Mouse (Mus musculus) limb, embryonic 10.5 days (tissue): Measurements from ENCODE around the gene Gm5148. TPM values are rescaled to one million over a fixed set of nuclear protein-coding genes. Genes with fewer than 3 reads are reported as not detected.

Source experiments
- DNase-seq: peaks from one replicate; pipeline ENCODE4 v3.0.0-alpha.2; 2017; ENCODE audit warnings: low spot score
- H3K27ac ChIP-seq: fragments of 300-500 bp; sonication (generic); 2 replicates; pipeline ENCODE4 v1.5.1; 2016; ENCODE audit warnings: mild to moderate bottlenecking
- H3K27me3 ChIP-seq: fragments of 300-500 bp; sonication (generic); 2 replicates; pipeline ENCODE4 v1.6.1; 2016; ENCODE audit warnings: low read depth, mild to moderate bottlenecking; ENCODE audit not compliant: poor library complexity, severe bottlenecking
- H3K36me3 ChIP-seq: fragments of 300-500 bp; sonication (generic); 2 replicates; pipeline ENCODE4 v1.6.1; 2016; ENCODE audit warnings: mild to moderate bottlenecking, moderate library complexity
- H3K4me1 ChIP-seq: fragments of 300-500 bp; sonication (generic); 2 replicates; pipeline ENCODE4 v1.6.1; 2016
- H3K4me3 ChIP-seq: fragments of 300-500 bp; sonication (generic); 2 replicates; pipeline ENCODE4 v1.5.1; 2016; ENCODE audit warnings: mild to moderate bottlenecking, moderate library complexity
- H3K9me3 ChIP-seq: fragments of 300-500 bp; sonication (generic); replicated peaks from 2 replicates; pipeline ENCODE4 v1.6.1; 2016; ENCODE audit warnings: mild to moderate bottlenecking
- WGBS: fragments of 180-500 bp; shearing (Covaris S2); methylation state at CpG from one replicate; pipeline ENCODE4 v1.1.7; 2016; 5-methylcytosine and 5-hydroxymethylcytosine counted together
- polyA plus RNA-seq: library from polyadenylated mRNA; unstranded; fragments of >200 nt; fragmentation: Nextera tagmentation; extraction: Ambion mirVana; gene quantifications from 2 replicates; pipeline ENCODE4 v1.2.1, GENCODE M21; 2016

The Gm5148 gene
- polyA plus RNA-seq, 1 experiment from 2014 or later: 5.7 TPM

GRCm38 (mm10) chr3:37672266-37673040 is 51.8 kb downstream of the Gm5148 start:
- Histone ChIP-seq H3K27ac (no peak overlapping the region), H3K27me3 (peaks cover 15% of the 10 kb centered on the region)

GRCm38 (mm10) chr3:37669100-37669499 is 55.2 kb downstream of the Gm5148 start:
- peaks cover 52% of the 10 kb centered on the region for H3K4me1 ChIP-seq
- H3K4me3 ChIP-seq: no peak overlapping the region
- DNase-seq: no peak
- H3K9me3 ChIP-seq: peaks cover 5% of the 10 kb centered on the region
- 97% methylated on average over 20 of the region's 20 CpGs for WGBS
- peaks cover 12% of the 10 kb centered on the region for H3K36me3 ChIP-seq
- H3K27ac ChIP-seq: no peak overlapping the region
- H3K27me3 ChIP-seq: peaks cover 5% of the 10 kb centered on the region; the same call in 1 of the 2 replicates

More at GRCm38 (mm10) chr3:37672266-37673040, 51.8 kb downstream of the Gm5148 start:
- Histone ChIP-seq H3K9me3 (peaks cover 5% of the 10 kb centered on the region), H3K36me3 (peaks cover 12% of the 10 kb centered on the region), H3K4me3 (no peak overlapping the region), H3K4me1 (peaks cover 28% of the 10 kb centered on the region)
- DNase-seq: no peak
- WGBS: 48% methylated on average over 15 of the region's 15 CpGs

GRCm38 (mm10) chr3:37668652-37669051 is 55.6 kb downstream of the Gm5148 start:
- Histone ChIP-seq H3K27me3 (peaks cover under 1% of the 10 kb centered on the region; the same call in 1 of the 2 replicates), H3K36me3 (peaks cover 12% of the 10 kb centered on the region), H3K27ac (no peak overlapping the region), H3K4me3 (no peak overlapping the region), H3K9me3 (peaks cover 5% of the 10 kb centered on the region), H3K4me1 (peaks cover 48% of the 10 kb centered on the region)
- no peak for DNase-seq
- WGBS: 93% methylated on average over 12 of the region's 12 CpGs

GRCm38 (mm10) chr3:37667736-37668135 is 56.6 kb downstream of the Gm5148 start:
- Histone ChIP-seq H3K36me3 (peaks cover 12% of the 10 kb centered on the region), H3K4me3 (no peak overlapping the region), H3K27ac (no peak overlapping the region), H3K27me3 (no peaks in the 10 kb centered on the region), H3K9me3 (peaks cover 5% of the 10 kb centered on the region), H3K4me1 (peaks cover 39% of the 10 kb centered on the region)
- no peak for DNase-seq
- WGBS: 33% methylated on average over 7 of the region's 7 CpGs

- Histone ChIP-seq H3K27ac (peak overlapping the region; percentile 75; the same call in 1 of the 2 replicates), H3K9me3 (peaks cover 5% of the 10 kb centered on the region), H3K27me3 (no peaks in the 10 kb centered on the region), H3K4me3 (no peak overlapping the region), H3K4me1 (peaks cover 32% of the 10 kb centered on the region), H3K36me3 (peaks cover 12% of the 10 kb centered on the region)
- WGBS: 32% methylated on average over 2 of the region's 2 CpGs
- no peak for DNase-seq
Measured at GRCm38 (mm10) chr3:37667119-37667467, 57.2 kb downstream of the Gm5148 start.

- peak; percentile 68 for DNase-seq
- H3K27ac ChIP-seq: peak overlapping the region; percentile 75
- no peaks in the 10 kb centered on the region for H3K27me3 ChIP-seq
- WGBS: 20% methylated on average over 9 of the region's 9 CpGs
- H3K4me1 ChIP-seq: peaks cover 29% of the 10 kb centered on the region
- H3K36me3 ChIP-seq: peaks cover 12% of the 10 kb centered on the region
- no peak overlapping the region for H3K4me3 ChIP-seq
- H3K9me3 ChIP-seq: peaks cover 5% of the 10 kb centered on the region
Measured at GRCm38 (mm10) chr3:37666291-37667118, 57.8 kb downstream of the Gm5148 start.

Other genes with a start within 250 kb of the Gm5148 start
- 28.0 and 32.6 TPM in 2 replicates for gene Spry1, start 84.5 kb downstream of the Gm5148 start, polyA plus RNA-seq